Mouse (Mus musculus) MN1 (cell line): ENCODE data around the gene Lhx1.

Source experiments
- DNase-seq: peaks from one replicate; pipeline ENCODE4 v3.0.0-alpha.2; 2016; ENCODE audit warnings: low spot score

The Lhx1 gene

GRCm38 (mm10) chr11:84481661-84482060 is 43.7 kb downstream of the Lhx1 start:
- DNase-seq: no peak

GRCm38 (mm10) chr11:84480451-84480850 is 44.9 kb downstream of the Lhx1 start:
- DNase-seq: no peak

- no peak for DNase-seq
Measured at GRCm38 (mm10) chr11:84476641-84477040, 48.7 kb downstream of the Lhx1 start.

DNA sequence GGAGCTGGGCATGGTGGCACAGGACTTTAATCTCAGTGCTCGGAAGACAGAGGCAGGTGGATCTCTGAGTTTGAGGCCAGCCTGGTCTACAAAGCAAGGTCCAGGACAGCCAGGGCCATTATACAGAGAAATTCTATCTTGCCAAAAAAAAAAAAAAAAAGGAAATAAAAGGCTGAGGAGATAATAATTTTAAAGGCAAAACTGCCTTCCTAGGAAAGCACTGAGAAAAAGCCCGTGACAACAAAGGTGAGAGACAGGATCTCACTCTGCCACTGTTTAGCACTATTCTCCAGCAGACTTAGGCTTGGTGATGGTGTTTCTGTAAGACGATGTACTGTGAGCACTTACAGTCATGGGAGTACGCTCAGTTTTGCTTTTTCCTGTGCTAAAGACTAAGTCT is 49.3 kb downstream of the Lhx1 start:
- no peak for DNase-seq

- no peak for DNase-seq
Measured at GRCm38 (mm10) chr11:84473093-84473667, 52.2 kb downstream of the Lhx1 start.
